Mouse (Mus musculus) layer of hippocampus, adult 18-20 months (tissue): ENCODE measurements at regions not wholly inside any gene's neighbourhood (a gene's known extent, or its start where the extent isn't known, plus 50 kb on each side); places are given as distances from the start of the nearest gene placed in this dataset.
"Not testable (repeated sequence)": the region's sequence is repeated elsewhere in the genome, so short reads cannot be mapped to it uniquely, and the experiment has no call there.

ENCODE experiments used
- DNase-seq, 2 experiments: peaks; one replicate each; pipeline ENCODE4 v3.0.0; 2022; ENCODE audit warnings: low spot score in 2 of 2

- DNase-seq = no peak
These were observed 426.2 kb downstream of the Ptpru start for GRCm38 (mm10) chr4:131411936-131412335.

DNA sequence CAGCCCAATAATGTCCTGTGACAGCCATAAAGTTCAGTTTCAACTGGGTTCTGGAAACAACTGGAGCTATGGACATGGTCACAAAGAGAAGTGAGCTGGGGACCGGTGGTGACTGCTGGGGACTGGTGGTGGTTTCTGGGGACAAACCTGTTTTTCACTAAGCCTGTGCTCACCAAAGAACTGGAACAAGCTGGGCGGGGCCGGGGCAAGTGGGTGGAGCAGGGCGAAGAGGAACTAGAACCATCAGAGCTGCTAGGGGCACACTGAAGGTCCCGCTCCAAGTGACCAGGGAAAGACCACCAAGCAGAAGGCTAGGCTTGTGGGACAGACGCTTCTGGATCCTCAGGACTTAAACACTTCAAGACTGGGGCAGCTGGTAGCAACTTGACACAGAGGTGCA, 424.7 kb downstream of the Ptpru start:
- DNase-seq = no peak

DNA sequence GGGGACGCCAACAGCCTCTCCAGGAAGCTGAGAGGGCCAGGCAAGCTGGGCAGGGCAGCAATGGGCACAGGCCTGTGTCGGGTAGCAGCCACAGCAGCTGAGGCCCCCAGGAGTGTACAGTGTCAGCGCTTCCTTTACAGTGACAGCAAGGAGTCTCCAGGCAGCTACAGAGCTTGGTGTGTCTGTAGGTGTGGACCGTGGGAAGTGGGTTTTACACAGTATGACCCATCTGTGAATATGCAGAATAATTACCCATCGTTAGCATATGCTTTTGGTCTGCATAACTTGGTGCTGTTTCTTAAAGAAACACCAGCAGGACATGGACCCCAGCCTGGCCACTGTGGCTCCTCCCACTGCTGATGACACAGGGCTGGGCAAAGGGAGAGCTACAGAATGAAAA, 422.6 kb downstream of the Ptpru start:
- DNase-seq = no peak

DNA sequence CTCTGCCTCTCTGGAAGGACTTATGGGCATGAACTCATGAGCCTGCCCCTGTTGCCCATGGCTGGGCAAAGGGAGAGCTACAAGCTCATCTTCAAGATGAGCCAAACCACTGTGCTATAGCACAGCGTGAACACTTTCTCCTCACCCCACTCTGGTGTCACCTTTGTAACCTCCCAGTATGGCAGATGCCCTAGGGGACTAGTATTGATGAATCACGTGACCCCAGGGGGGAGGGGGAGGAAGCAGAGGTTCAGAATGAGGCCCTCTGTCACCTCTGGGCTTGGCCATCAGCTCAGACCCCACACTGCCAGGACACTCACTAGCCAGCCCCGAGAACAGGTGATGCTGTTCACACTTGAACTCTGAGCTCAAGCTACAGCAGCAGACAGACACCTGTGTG, 421.9 kb downstream of the Ptpru start:
- DNase-seq = no peak

DNA sequence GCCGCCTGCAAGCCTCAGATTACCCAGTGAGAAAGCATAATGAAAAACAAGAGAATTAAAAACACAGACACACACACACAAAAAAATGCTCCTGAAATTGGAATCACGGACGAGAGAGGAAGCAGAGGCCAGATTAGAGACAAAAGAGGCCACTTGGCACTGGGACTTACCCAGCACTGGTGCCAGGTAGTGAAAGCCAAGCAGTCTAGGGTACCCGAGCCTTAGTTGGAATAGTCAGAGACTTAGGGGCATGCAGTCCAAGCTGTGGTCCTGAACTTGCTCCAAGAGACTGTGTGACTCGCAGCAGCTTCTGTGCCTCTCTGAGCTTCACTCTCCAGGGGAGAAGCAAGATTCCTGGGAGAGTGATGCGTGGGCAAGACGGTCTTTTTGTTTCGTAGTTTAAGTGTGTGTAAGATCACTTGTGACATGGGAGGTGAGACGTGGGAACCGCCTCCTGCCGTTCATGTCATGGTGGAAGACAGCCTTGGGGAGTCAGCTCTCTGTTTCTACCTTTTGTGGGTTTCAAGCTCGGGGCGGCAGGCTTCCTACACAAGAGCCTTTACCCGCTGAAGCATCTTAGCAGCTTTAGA, 420.8 kb downstream of the Ptpru start:
- DNase-seq = no peak

DNA sequence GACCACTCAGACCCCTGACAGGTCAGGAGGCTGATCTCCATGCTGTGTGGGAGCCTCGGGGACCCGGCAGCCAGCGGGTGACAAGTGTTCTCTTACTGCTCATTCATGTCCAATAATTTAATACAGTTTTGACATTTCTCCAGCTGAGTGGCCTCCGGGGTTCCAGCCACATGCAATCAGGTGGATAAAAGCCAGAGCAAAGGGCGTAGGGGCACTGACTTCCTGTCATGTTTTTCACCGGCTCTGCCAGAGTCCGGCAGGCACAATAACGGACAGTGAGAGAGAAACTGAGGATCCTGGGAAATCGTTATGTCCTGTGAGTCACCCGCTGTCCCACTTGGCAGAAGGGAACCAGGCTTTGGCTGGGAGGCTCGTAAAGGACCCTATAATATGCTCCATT, 412.8 kb downstream of the Ptpru start:
- no peak for DNase-seq

DNA sequence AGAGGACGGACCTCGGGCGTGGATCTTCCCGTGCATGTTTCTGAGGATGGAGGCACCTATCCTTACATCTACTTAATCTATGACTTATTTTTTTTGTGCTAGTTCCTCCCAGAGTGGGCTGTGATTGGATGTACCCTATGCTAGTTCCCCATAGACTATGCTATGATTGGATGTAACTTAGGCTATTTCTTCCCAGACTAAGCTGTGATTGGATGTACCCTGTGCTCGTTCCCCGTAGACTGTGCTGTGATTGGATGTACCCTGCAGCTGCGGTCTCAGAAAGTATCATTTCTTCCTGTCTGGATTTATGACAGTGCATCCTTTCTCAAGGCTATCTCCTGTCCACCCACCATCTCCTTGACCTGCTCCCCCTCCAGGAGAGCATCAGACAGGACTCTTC, 410.2 kb downstream of the Ptpru start:
- DNase-seq = no peak

DNA sequence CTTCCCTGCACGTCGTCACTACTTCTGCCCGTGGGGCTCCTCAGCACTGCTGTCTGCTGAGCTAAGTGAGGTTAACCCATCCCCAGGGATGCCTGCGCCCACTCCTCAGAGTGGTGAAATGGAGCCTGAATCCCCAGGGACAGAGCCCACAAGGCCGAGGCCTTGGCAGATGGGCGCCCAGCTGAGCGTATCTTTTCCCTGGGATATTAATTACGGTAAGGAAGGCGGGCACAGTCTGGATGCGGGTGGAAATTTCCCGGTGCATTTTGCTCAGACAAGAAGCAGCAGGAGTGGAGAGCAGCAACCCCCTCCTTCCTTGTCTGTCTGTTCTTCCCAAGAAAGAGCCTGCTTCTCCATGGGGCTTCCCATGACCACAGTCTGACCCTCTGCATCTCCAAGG, 408.7 kb downstream of the Ptpru start:
- DNase-seq = peak; percentile 66 to 78

DNA sequence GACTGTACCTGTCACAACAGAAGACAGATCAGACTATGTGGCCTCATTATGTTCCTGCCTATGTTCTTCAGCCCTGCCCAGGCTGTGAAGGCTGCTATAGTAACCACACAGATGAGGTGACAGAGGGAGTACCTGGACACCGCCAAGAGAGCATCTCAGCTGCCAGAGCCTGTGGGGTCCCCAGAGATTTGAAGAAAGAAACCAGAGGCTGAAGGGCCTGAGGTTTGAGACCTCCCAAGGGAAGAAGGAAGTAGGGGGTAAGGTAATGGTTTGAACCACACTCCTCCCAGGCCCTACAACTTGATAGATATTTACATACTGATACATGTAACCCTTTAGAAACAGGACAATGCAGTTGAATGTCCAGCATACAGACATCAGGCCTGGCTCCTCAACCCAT, 407.7 kb downstream of the Ptpru start:
- no peak for DNase-seq

DNA sequence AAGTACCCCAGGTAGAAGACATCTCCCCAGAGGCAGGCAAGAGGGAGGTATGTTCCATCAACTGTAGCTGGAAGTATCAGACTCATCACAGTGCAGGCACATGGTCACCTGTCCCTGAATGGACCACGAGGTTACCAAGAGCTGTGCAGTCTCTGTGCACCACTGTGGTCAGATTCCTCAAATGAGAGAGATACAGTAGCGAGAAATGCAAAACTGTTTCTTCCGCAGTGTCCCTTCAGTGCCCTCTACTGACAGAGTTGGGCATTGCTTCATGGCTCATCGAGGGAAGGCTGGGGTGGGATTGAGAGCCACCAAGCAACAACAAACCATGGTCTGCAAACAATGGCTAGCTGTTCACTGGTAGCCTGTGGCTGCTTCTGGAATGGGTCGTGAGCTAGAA, 406.9 kb downstream of the Ptpru start:
- peak; percentile 55 to 81 for DNase-seq

DNA sequence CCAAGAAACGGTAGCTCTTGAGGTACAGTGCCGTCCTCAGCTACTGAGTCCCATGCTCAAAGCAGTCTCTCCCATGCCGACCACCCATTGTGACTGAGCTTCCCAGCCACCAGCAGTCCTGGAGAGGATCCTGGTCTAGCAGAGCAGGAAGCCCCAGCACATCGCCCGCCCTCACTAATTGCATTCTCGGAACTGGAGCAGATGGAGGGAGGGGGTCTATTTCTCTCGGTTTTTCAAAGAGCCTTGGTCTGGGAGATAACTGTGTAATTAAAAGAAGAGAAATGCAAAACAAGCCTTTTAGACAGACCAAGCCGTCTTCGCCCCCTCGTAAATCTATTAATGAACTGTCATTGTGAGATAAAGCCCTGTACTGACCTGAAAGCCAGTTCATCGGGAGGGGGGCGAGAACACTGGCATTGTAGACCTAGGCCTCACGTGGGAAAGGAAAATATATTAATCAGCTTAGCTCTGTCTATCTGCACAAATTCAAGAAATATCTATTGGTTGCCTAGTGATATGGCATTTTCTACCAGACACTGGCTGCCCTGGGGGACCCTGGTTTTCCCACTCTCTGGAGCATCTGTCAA, 405.4 kb downstream of the Ptpru start:
- no peak for DNase-seq

- DNase-seq = peak in 1 of 2 experiments; percentile 34
These were observed 402.9 kb downstream of the Ptpru start for GRCm38 (mm10) chr4:131435222-131435621.

GRCm38 (mm10) chr4:131438403-131438802, 399.7 kb downstream of the Ptpru start:
- no peak for DNase-seq

GRCm38 (mm10) chr4:131438883-131439282, 399.2 kb downstream of the Ptpru start:
- no peak for DNase-seq

- DNase-seq = no peak
These were observed 397.2 kb downstream of the Ptpru start for GRCm38 (mm10) chr4:131440845-131441244.

DNA sequence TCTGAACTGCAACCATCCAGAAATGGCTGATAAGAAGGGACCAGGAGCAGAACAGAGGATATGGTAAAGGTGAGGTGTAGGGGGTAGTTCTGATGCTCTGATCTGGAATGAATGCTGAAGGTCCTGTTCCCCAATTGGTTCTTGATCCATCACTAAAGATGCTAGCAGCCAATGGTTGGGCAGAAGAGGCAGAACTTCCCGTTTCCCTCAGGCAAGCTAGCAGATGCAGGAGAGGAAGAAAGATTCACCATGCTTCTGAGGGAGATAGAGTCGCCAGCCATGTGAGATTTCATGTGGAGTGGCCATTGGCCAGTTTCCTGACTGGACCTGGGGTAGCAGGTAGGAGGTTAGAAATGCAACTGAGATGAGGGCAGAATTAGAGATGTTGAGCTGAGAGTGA, 394.6 kb downstream of the Ptpru start:
- DNase-seq = no peak

GRCm38 (mm10) chr4:131450296-131450695, 387.8 kb downstream of the Ptpru start:
- not testable (repeated sequence) for DNase-seq

- no peak for DNase-seq
These were observed 380.5 kb downstream of the Ptpru start for GRCm38 (mm10) chr4:131457551-131457950.

- no peak for DNase-seq
These were observed 378.3 kb downstream of the Ptpru start for GRCm38 (mm10) chr4:131459746-131460145.

DNA sequence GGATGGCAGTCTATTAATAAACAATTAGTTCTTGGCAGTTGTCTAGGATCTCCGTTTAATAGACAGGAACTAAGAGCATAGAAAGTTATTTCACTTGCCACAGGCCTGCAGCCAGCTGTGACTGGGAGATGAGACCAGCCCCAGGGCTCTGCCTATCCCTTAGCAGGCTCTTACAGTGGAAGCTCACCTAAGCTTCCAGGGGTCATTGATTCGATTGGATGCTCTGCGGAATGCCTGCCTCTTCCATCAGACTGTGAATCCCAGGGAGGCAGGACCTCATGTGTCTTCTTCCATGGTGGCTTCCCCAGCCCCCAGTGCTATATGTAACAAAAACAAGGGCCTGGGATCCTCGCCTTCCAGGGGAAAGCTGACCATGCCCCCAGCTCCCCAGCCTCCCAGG, 376.8 kb downstream of the Ptpru start:
- no peak for DNase-seq

DNA sequence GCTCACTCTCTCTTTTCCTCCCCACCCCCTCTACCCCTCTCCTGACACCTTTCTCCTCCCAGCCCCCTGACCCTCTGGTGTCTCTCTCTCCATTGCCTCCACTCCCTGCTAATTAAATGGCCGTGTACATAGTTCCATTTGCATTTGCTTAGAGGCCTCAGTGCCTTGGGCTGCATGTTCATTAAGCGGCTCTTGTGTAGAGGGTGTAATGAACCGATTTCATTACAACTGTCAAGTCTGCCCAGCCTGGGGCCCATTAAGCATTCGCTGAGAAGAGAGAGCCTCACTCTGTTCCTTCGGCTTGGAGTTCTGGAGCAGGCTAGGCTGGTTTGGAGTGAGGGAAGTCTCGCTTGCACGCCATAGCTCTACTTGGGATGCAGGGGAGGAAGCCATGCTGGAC, 376.4 kb downstream of the Ptpru start:
- DNase-seq = no peak

- no peak for DNase-seq
These were observed 363.1 kb downstream of the Ptpru start for GRCm38 (mm10) chr4:131475023-131475422.

- DNase-seq = no peak
These were observed 359.2 kb downstream of the Ptpru start for GRCm38 (mm10) chr4:131478923-131479322.
